Mouse (Mus musculus): ENCODE data around the gene Vmn1r207-ps. TPM values are rescaled to one million over a fixed set of nuclear protein-coding genes. Genes with fewer than 3 reads are reported as not detected.
"Not testable (repeated sequence)": the region's sequence is repeated elsewhere in the genome, so short reads cannot be mapped to it uniquely, and the experiment has no call there.

Gene Vmn1r207-ps
- not detected in 2 replicates for polyA plus RNA-seq (2015; fragmentation: Nextera tagmentation; extraction: Ambion mirVana)

- H3K4me2 ChIP-seq (ENCODE audit: low read depth, low read length); H3K4me3 ChIP-seq (ENCODE audit: low read depth, low read length); H3K27me3 ChIP-seq (ENCODE audit: control insufficient read depth, insufficient read depth, low read depth, low read length); H3K9ac ChIP-seq (ENCODE audit: low read depth, low read length); H3K27ac ChIP-seq (ENCODE audit: low read length); H3K4me1 ChIP-seq (ENCODE audit: control insufficient read depth, low read depth, low read length); H3K36me3 ChIP-seq (ENCODE audit: control insufficient read depth, insufficient read depth); H3K9me3 ChIP-seq (replicated peaks; ENCODE audit: control insufficient read depth, low read length); ATAC-seq (ENCODE audit: low read depth): not testable (repeated sequence)
These were observed at the start of gene Vmn1r207-ps for GRCm38 (mm10) chr13:22729529-22729928. Gene Vmn1r207-ps (minus strand): TSS chr13:22729629.

- H3K27me3 ChIP-seq (ENCODE audit: control insufficient read depth, insufficient read depth, low read depth, low read length); H3K9ac ChIP-seq (ENCODE audit: low read depth, low read length); H3K27ac ChIP-seq (ENCODE audit: low read length); H3K4me2 ChIP-seq (ENCODE audit: low read depth, low read length); H3K4me3 ChIP-seq (ENCODE audit: low read depth, low read length); H3K4me1 ChIP-seq (ENCODE audit: control insufficient read depth, low read depth, low read length); H3K9me3 ChIP-seq (replicated peaks; ENCODE audit: control insufficient read depth, low read length); H3K36me3 ChIP-seq (ENCODE audit: control insufficient read depth, insufficient read depth); ATAC-seq (ENCODE audit: low read depth): not testable (repeated sequence)
- WGBS (ENCODE audit: insufficient replicate concordance), result no CpG with 5 or more reads among the region's 7 CpGs
These were observed 47.9 kb upstream of the Vmn1r207-ps start, which contains the start of gene Vmn1r208 for GRCm38 (mm10) chr13:22777300-22777699. Gene Vmn1r208 (minus strand): TSS chr13:22777400.

GRCm38 (mm10) chr13:22771592-22771991 lies 42.2 kb upstream of the Vmn1r207-ps start:
- not testable (repeated sequence) for H3K4me2 ChIP-seq (ENCODE audit: low read depth, low read length); H3K9ac ChIP-seq (ENCODE audit: low read depth, low read length); H3K27me3 ChIP-seq (ENCODE audit: control insufficient read depth, insufficient read depth, low read depth, low read length); H3K9me3 ChIP-seq (replicated peaks; ENCODE audit: control insufficient read depth, low read length); ATAC-seq (ENCODE audit: low read depth); H3K27ac ChIP-seq (ENCODE audit: low read length); H3K4me1 ChIP-seq (ENCODE audit: control insufficient read depth, low read depth, low read length); H3K4me3 ChIP-seq (ENCODE audit: low read depth, low read length); H3K36me3 ChIP-seq (ENCODE audit: control insufficient read depth, insufficient read depth)
- WGBS (ENCODE audit: insufficient replicate concordance), result 44% methylated on average over 1 of the region's 2 CpGs

GRCm38 (mm10) chr13:22747524-22747923 lies 18.1 kb upstream of the Vmn1r207-ps start:
- H3K4me2 ChIP-seq (ENCODE audit: low read depth, low read length), result no peak overlapping the region
- no peak for ATAC-seq (ENCODE audit: low read depth)
- no peaks in the 10 kb centered on the region for H3K4me1 ChIP-seq (ENCODE audit: control insufficient read depth, low read depth, low read length)
- H3K9me3 ChIP-seq (replicated peaks; ENCODE audit: control insufficient read depth, low read length), result no peaks in the 10 kb centered on the region
- no peak overlapping the region for H3K4me3 ChIP-seq (ENCODE audit: low read depth, low read length)
- H3K36me3 ChIP-seq (ENCODE audit: control insufficient read depth, insufficient read depth), result no peaks in the 10 kb centered on the region
- H3K27ac ChIP-seq (ENCODE audit: low read length), result no peak overlapping the region
- no peak overlapping the region for H3K9ac ChIP-seq (ENCODE audit: low read depth, low read length)
- no peaks in the 10 kb centered on the region for H3K27me3 ChIP-seq (ENCODE audit: control insufficient read depth, insufficient read depth, low read depth, low read length)

GRCm38 (mm10) chr13:22706947-22707346 lies 22.5 kb downstream of the Vmn1r207-ps start:
- H3K27ac ChIP-seq (ENCODE audit: low read length); H3K4me3 ChIP-seq (ENCODE audit: low read depth, low read length); H3K9ac ChIP-seq (ENCODE audit: low read depth, low read length); H3K4me2 ChIP-seq (ENCODE audit: low read depth, low read length); H3K9me3 ChIP-seq (replicated peaks; ENCODE audit: control insufficient read depth, low read length); H3K36me3 ChIP-seq (ENCODE audit: control insufficient read depth, insufficient read depth); H3K27me3 ChIP-seq (ENCODE audit: control insufficient read depth, insufficient read depth, low read depth, low read length); H3K4me1 ChIP-seq (ENCODE audit: control insufficient read depth, low read depth, low read length); ATAC-seq (ENCODE audit: low read depth): not testable (repeated sequence)

- not testable (repeated sequence) for H3K36me3 ChIP-seq (ENCODE audit: control insufficient read depth, insufficient read depth); H3K27ac ChIP-seq (ENCODE audit: low read length); H3K9ac ChIP-seq (ENCODE audit: low read depth, low read length); H3K4me1 ChIP-seq (ENCODE audit: control insufficient read depth, low read depth, low read length); H3K27me3 ChIP-seq (ENCODE audit: control insufficient read depth, insufficient read depth, low read depth, low read length); H3K4me3 ChIP-seq (ENCODE audit: low read depth, low read length); H3K9me3 ChIP-seq (replicated peaks; ENCODE audit: control insufficient read depth, low read length); ATAC-seq (ENCODE audit: low read depth); H3K4me2 ChIP-seq (ENCODE audit: low read depth, low read length)
- 42% methylated on average over 2 of the region's 2 CpGs for WGBS (ENCODE audit: insufficient replicate concordance)
These were observed 26.5 kb downstream of the Vmn1r207-ps start for GRCm38 (mm10) chr13:22702951-22703350.

Other genes with a start within 250 kb of the Vmn1r207-ps start
- not detected in 2 replicates for gene Vmn1r202, start 224.2 kb downstream of the Vmn1r207-ps start, polyA plus RNA-seq (2015; fragmentation: Nextera tagmentation; extraction: Ambion mirVana)
- gene Vmn1r203, start 211.5 kb downstream of the Vmn1r207-ps start, polyA plus RNA-seq (2015; fragmentation: Nextera tagmentation; extraction: Ambion mirVana), result not detected in 2 replicates
- not detected in 2 replicates for gene Vmn1r204, start 176.4 kb downstream of the Vmn1r207-ps start, polyA plus RNA-seq (2015; fragmentation: Nextera tagmentation; extraction: Ambion mirVana)
- gene Vmn1r205, start 136.6 kb downstream of the Vmn1r207-ps start, polyA plus RNA-seq (2015; fragmentation: Nextera tagmentation; extraction: Ambion mirVana), result not detected in 2 replicates
- not detected in 2 replicates for gene Vmn1r206, start 105.4 kb downstream of the Vmn1r207-ps start, polyA plus RNA-seq (2015; fragmentation: Nextera tagmentation; extraction: Ambion mirVana)
- not detected in 2 replicates for gene Vmn1r208, start 47.8 kb upstream of the Vmn1r207-ps start, polyA plus RNA-seq (2015; fragmentation: Nextera tagmentation; extraction: Ambion mirVana)
- not detected in 2 replicates for gene Vmn1r209, start 80.1 kb upstream of the Vmn1r207-ps start, polyA plus RNA-seq (2015; fragmentation: Nextera tagmentation; extraction: Ambion mirVana)
- not detected in 2 replicates for gene Vmn1r210, start 101.7 kb upstream of the Vmn1r207-ps start, polyA plus RNA-seq (2015; fragmentation: Nextera tagmentation; extraction: Ambion mirVana)
- gene Vmn1r211, start 127.9 kb upstream of the Vmn1r207-ps start, polyA plus RNA-seq (2015; fragmentation: Nextera tagmentation; extraction: Ambion mirVana), result not detected in 2 replicates
- gene Vmn1r212, start 154.6 kb upstream of the Vmn1r207-ps start, polyA plus RNA-seq (2015; fragmentation: Nextera tagmentation; extraction: Ambion mirVana), result not detected in 2 replicates